In the genomic region with DNA sequence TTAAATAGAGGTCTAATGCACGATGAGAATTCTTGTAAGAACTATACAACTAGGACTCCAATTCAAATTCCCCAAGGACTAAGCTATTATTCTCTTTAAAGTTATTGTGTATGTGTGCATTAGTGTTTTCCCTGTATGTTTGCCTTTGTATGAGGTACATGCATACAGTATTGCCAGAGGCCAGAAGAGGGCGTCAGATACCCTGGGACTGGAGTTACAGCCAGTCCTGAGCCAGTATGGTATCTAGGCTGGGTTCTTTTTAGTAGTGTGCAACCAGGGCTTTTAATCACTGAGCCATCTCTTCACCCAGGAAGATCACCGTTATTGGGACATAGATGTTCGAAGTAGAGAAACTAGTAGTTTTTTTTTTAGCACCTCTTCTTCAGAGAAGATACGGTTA, we compare ENCODE assay signal across 11 mouse cellular contexts.
DNase-seq lines count a peak whose midpoint lies in the region; ATAC-seq and TF ChIP-seq lines count a peak whose summit lies in the region.
"Had no signal": no experiment of that assay in that cellular context is flagged by ENCODE, and none has a peak within 500 bp of the region (broad histone marks: within the 10 kb centered on the region; RNA-seq: fewer than 3 reads in every experiment).

No protein-coding gene starts in this region.

- no peak overlapping the region for H3K4me2 ChIP-seq in forebrain, embryonic 14.5 days (ENCODE audit: low read length)
- no peak overlapping the region for H3K4me2 ChIP-seq in forebrain, embryonic 12.5 days
- H3K4me2 ChIP-seq: neural tube, embryonic 15.5 days had no signal

- no peaks in the 10 kb centered on the region for H3K4me1 ChIP-seq in forebrain, embryonic 14.5 days (ENCODE audit: control insufficient read depth, insufficient read depth, low read length)
- H3K4me1 ChIP-seq in forebrain, embryonic 12.5 days: no peaks in the 10 kb centered on the region
- peaks cover 5 to 8% of the 10 kb centered on the region in 2 experiments; a peak in 2 of 4 replicates for H3K4me1 ChIP-seq in ES-E14 (ENCODE audit: control insufficient read depth in 2 of 2, insufficient read depth in 2 of 2, low read length in 2 of 2, poor library complexity in 1 of 2)
- H3K4me1 ChIP-seq: neural tube, embryonic 15.5 days had no signal

- in situ Hi-C loops in ES-E14 (cut with MboI; ENCODE audit: low sequenced_read_pairs in 2 of 2, unreplicated experiment in 2 of 2): loop anchor here in 1 of 2 experiments (10.0 kb wide), 1 partner anchor 530 kb away; no protein-coding TSS in a partner anchor

- H3K36me3 ChIP-seq in forebrain, embryonic 14.5 days (ENCODE audit: control insufficient read depth, insufficient read depth, low read length): no peaks in the 10 kb centered on the region
- no peaks in the 10 kb centered on the region for H3K36me3 ChIP-seq in forebrain, embryonic 12.5 days (replicated peaks)
- no peaks in the 10 kb centered on the region for H3K36me3 ChIP-seq in ES-E14 (ENCODE audit: control insufficient read depth, insufficient read depth, low read length, poor library complexity, severe bottlenecking)
- H3K36me3 ChIP-seq: heart, embryonic 10.5 days; neural tube, embryonic 15.5 days had no signal

- H3K4me3 ChIP-seq in forebrain, embryonic 14.5 days (ENCODE audit: low read depth, low read length): no peak overlapping the region
- no peak overlapping the region for H3K4me3 ChIP-seq in forebrain, embryonic 12.5 days (replicated peaks)
- H3K4me3 ChIP-seq in ES-E14 (ENCODE audit: insufficient read depth in 1 of 2, low read depth in 1 of 2, low read length in 2 of 2, poor library complexity in 1 of 2, severe bottlenecking in 1 of 2): no peak overlapping the region
- H3K4me3 ChIP-seq: heart, embryonic 10.5 days; neural tube, embryonic 15.5 days had no signal

- no peaks in the 10 kb centered on the region for H3K9me3 ChIP-seq in forebrain, embryonic 14.5 days (replicated peaks; ENCODE audit: control insufficient read depth, low read length)
- H3K9me3 ChIP-seq in forebrain, embryonic 12.5 days: no peaks in the 10 kb centered on the region
- no peaks in the 10 kb centered on the region for H3K9me3 ChIP-seq in ES-E14 (ENCODE audit: control insufficient read depth, insufficient read depth, low read depth, low read length)
- H3K9me3 ChIP-seq: heart, embryonic 10.5 days; neural tube, embryonic 15.5 days had no signal

- no peak for ATAC-seq in forebrain, embryonic 14.5 days
- no peak for ATAC-seq in forebrain, embryonic 12.5 days (ENCODE audit: low FRiP score)
- no peak for ATAC-seq in CD4-positive, CD25-positive, alpha-beta regulatory T cell, adult 4 months

- intact Hi-C loops in left cerebral cortex, postnatal 4 days (cut with DNase I): no loop called here
- intact Hi-C loops in left cerebral cortex, postnatal 36 days (cut with DNase I): no loop called here

- no peak overlapping the region for H3K9ac ChIP-seq in forebrain, embryonic 14.5 days (ENCODE audit: low read length)
- no peak overlapping the region for H3K9ac ChIP-seq in forebrain, embryonic 12.5 days
- H3K9ac ChIP-seq in ES-E14 (ENCODE audit: insufficient read depth, low read depth, low read length, poor library complexity, severe bottlenecking): no peak overlapping the region
- H3K9ac ChIP-seq: neural tube, embryonic 15.5 days had no signal

- no peak overlapping the region for H3K27ac ChIP-seq in forebrain, embryonic 14.5 days (ENCODE audit: low read depth, low read length)
- no peak overlapping the region for H3K27ac ChIP-seq in forebrain, embryonic 12.5 days
- no peak overlapping the region for H3K27ac ChIP-seq in ES-E14 (ENCODE audit: insufficient read depth, low read depth, low read length, poor library complexity, severe bottlenecking)
- H3K27ac ChIP-seq: heart, embryonic 10.5 days; neural tube, embryonic 15.5 days had no signal

- 66% methylated on average over 5 of the region's 5 CpGs for WGBS in forebrain, embryonic 14.5 days
- WGBS in forebrain, embryonic 12.5 days: 65% methylated on average over 5 of the region's 5 CpGs

- peak; percentile 24 for DNase-seq in forebrain, embryonic 14.5 days (ENCODE audit: low spot score)
- peak; percentile 38 for DNase-seq in left cerebral cortex, postnatal 4 days
- no peak for DNase-seq in left cerebral cortex, postnatal 36 days (ENCODE audit: low spot score in 2 of 2)
- DNase-seq in ES-E14 (ENCODE audit: low read depth, low spot score): no peak
- DNase-seq in kidney, postnatal 10 days: peak; percentile 57
- DNase-seq in c-Kit-positive CD71-positive TER-119-positive erythroid progenitor cells, embryonic 14.5 days (ENCODE audit: low spot score): no peak
- DNase-seq: lung, postnatal 14 days had no signal

- H3K27me3 ChIP-seq in forebrain, embryonic 14.5 days (replicated peaks; ENCODE audit: control insufficient read depth, insufficient read depth, low read length): no peaks in the 10 kb centered on the region
- peaks cover 7% of the 10 kb centered on the region; the same call in 1 of the 2 replicates for H3K27me3 ChIP-seq in forebrain, embryonic 12.5 days
- H3K27me3 ChIP-seq: neural tube, embryonic 15.5 days had no signal

TF ChIP-seq in ES-E14, 5 proteins besides CTCF, POLR2A, EP300 and RAD21:
- TF ChIP-seq ZNF384 (IDR thresholded peaks at IDR 0.05; ENCODE audit: low read depth, low read length) (no peak), HCFC1 (IDR thresholded peaks at IDR 0.05; ENCODE audit: borderline replicate concordance, insufficient read depth, low read length) (no peak), MAFK (IDR thresholded peaks at IDR 0.05; ENCODE audit: insufficient read depth, low read depth, low read length) (no peak), CHD2 (IDR thresholded peaks at IDR 0.05; ENCODE audit: low read depth, low read length) (no peak), ZC3H11A (IDR thresholded peaks at IDR 0.05; ENCODE audit: borderline replicate concordance, low read depth, low read length) (peak; percentile 29; the same call in 1 of the 2 replicates)

Comparison
In these comparisons a context has a peak if more than half of its experiments do, and no peak if none do; other contexts are left out.
1. DNase-seq: peak in forebrain, embryonic 14.5 days (single experiment), left cerebral cortex, postnatal 4 days (single experiment) and kidney, postnatal 10 days (single experiment); none in left cerebral cortex, postnatal 36 days (0 of 2), ES-E14 (single experiment) and c-Kit-positive CD71-positive TER-119-positive erythroid progenitor cells, embryonic 14.5 days (single experiment).